Mouse (Mus musculus): ENCODE results near the gene Bach2. TPM values are rescaled to one million over a fixed set of nuclear protein-coding genes. Genes with fewer than 3 reads are reported as not detected.

The Bach2 gene
- polyA plus RNA-seq, 1 experiment from 2014 or later, result 9.8 TPM

- no peak overlapping the region for H3K27ac ChIP-seq
Observed at GRCm38 (mm10) chr4:32351661-32352246, 113.2 kb downstream of the Bach2 start.

GRCm38 (mm10) chr4:32352442-32352841, 113.8 kb downstream of the Bach2 start:
- Histone ChIP-seq H3K36me3 (no peaks in the 10 kb centered on the region), H3K9me3 (no peaks in the 10 kb centered on the region), H3K27me3 (no peaks in the 10 kb centered on the region), H3K4me1 (peaks cover 27% of the 10 kb centered on the region), H3K27ac (no peak overlapping the region), H3K4me3 (no peak overlapping the region), H3K9ac (no peak overlapping the region), H3K4me2 (no peak overlapping the region)
- 61% methylated on average over 8 of the region's 8 CpGs for WGBS
- no peak for ATAC-seq (ENCODE audit: insufficient number of reproducible peaks, insufficient read depth, low FRiP score, low TSS enrichment, low read depth)

More at GRCm38 (mm10) chr4:32351661-32352246, 113.2 kb downstream of the Bach2 start:
- Histone ChIP-seq H3K36me3 (no peaks in the 10 kb centered on the region), H3K9ac (no peak overlapping the region), H3K4me2 (peak overlapping the region; percentile 2; the same call in 1 of the 2 replicates), H3K9me3 (no peaks in the 10 kb centered on the region), H3K4me3 (no peak overlapping the region), H3K4me1 (peaks cover 31% of the 10 kb centered on the region), H3K27me3 (no peaks in the 10 kb centered on the region)
- no peak for ATAC-seq (ENCODE audit: insufficient number of reproducible peaks, insufficient read depth, low FRiP score, low TSS enrichment, low read depth)
- WGBS, result 65% methylated on average over 18 of the region's 18 CpGs

DNA sequence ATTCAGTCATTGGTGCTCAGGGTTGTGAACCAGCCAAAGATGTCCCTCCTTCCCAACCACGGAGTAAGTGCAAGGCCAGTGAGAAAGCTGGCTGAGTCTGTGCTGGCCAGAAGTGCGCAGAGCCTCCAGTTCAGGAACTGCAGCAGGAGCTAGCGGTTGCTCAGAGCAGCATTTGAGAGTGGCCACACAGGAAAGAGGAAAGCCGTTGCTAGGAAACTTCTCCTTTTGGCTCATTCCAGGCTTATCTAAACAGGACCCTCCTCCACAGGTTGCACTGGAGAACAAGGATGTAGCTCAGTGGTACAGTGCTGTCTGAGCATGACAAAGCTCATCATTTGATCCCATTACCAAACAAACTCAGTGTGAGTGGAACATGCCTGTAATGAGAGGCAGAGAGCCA, 114.2 kb downstream of the Bach2 start:
- Histone ChIP-seq H3K27ac (no peak overlapping the region), H3K4me3 (no peak overlapping the region), H3K27me3 (no peaks in the 10 kb centered on the region), H3K9me3 (no peaks in the 10 kb centered on the region), H3K4me1 (peaks cover 28% of the 10 kb centered on the region), H3K36me3 (no peaks in the 10 kb centered on the region), H3K9ac (no peak overlapping the region), H3K4me2 (no peak overlapping the region)
- ATAC-seq (ENCODE audit: insufficient number of reproducible peaks, insufficient read depth, low FRiP score, low TSS enrichment, low read depth), result no peak
- WGBS, result 35% methylated on average over 4 of the region's 4 CpGs

DNA sequence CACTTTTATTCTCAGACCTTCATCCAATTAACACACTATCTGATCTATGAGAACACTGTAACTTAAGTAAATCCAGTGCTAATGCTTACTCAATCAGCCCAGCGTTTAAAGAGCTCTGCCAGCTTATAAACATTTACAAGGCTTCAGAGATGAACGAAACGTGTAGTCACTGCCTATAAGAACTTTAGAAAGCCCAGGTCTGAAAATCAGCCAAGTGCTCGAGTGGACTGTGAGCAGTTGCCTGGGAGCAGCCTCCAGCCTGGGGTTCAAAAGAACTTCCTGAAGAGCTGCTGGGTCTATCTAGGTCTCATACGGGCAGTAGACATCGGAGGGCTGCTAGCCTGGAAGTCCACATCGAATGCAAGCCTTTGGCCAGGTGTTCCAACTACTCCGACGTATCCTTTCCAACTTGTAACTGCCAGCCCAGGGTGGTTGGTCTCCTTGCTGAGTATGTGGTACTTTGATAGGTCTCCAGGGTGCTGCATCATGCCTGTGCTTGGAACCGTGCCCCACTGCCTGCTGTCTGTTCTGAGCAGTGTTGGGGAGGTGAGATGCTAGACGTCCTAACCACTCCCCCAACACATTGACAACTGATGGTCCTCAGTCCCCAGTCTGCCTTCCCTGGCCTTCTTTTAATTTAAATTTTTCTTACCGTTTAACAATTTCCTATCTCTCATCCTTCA, 117.5 kb downstream of the Bach2 start:
- ATAC-seq (ENCODE audit: insufficient number of reproducible peaks, insufficient read depth, low FRiP score, low TSS enrichment, low read depth), result no peak
- H3K4me3 ChIP-seq, result no peak overlapping the region
- no peaks in the 10 kb centered on the region for H3K36me3 ChIP-seq
- H3K9me3 ChIP-seq, result no peaks in the 10 kb centered on the region
- H3K9ac ChIP-seq, result no peak overlapping the region
- 70% methylated on average over 12 of the region's 12 CpGs for WGBS
- no peak overlapping the region for H3K27ac ChIP-seq
- H3K4me1 ChIP-seq, result peaks cover 47% of the 10 kb centered on the region
- H3K4me2 ChIP-seq, result no peak overlapping the region
- no peaks in the 10 kb centered on the region for H3K27me3 ChIP-seq

DNA sequence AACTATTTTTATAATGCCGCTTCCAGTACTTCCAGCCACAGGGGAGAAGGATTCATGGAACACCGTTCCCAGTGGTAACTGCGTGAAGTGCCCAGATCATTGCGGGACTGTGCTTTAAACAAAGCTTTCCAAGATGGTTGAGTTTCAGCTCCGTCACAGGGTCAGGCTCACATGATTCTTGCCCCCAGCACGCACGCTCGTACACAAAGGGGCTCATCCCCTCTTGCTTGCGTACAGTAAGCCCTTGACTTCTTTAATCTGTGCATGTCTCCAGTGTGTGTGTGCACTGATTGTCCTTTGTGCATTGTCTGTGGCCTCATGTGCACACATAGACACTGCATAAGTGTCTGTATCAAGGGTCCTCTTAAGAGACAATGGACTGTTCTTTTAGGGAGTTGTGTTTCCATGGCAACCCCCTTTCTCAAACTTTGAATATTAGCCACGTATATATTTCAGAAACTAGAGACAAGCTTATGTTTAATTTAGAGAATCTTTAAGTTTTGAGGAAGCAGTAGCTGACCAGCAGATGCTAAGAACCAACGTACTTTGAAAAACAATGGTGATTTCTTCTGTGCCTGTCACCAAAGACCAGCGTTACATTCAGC, 119.5 kb downstream of the Bach2 start:
- WGBS, result 44% methylated on average over 12 of the region's 12 CpGs
- no peak overlapping the region for H3K9ac ChIP-seq
- no peak overlapping the region for H3K4me2 ChIP-seq
- peak overlapping the region; percentile 68 for H3K27ac ChIP-seq
- H3K36me3 ChIP-seq, result no peaks in the 10 kb centered on the region
- H3K4me1 ChIP-seq, result peaks cover 40% of the 10 kb centered on the region
- no peaks in the 10 kb centered on the region for H3K9me3 ChIP-seq
- H3K4me3 ChIP-seq, result no peak overlapping the region
- no peaks in the 10 kb centered on the region; the same call in 1 of the 2 replicates for H3K27me3 ChIP-seq
- ATAC-seq (ENCODE audit: insufficient number of reproducible peaks, insufficient read depth, low FRiP score, low TSS enrichment, low read depth), result no peak

GRCm38 (mm10) chr4:32358602-32359464, 120.2 kb downstream of the Bach2 start:
- Histone ChIP-seq H3K4me3 (no peak overlapping the region), H3K4me2 (peak overlapping the region; percentile 44), H3K27ac (peak overlapping the region; percentile 68), H3K4me1 (peaks cover 45% of the 10 kb centered on the region), H3K36me3 (no peaks in the 10 kb centered on the region), H3K27me3 (peaks cover under 1% of the 10 kb centered on the region; the same call in 1 of the 2 replicates), H3K9me3 (no peaks in the 10 kb centered on the region), H3K9ac (no peak overlapping the region)
- ATAC-seq (ENCODE audit: insufficient number of reproducible peaks, insufficient read depth, low FRiP score, low TSS enrichment, low read depth), result no peak; the same call in 1 of the 2 replicates
- WGBS, result 19% methylated on average over 12 of the region's 12 CpGs

- no peaks in the 10 kb centered on the region for H3K36me3 ChIP-seq
- no peaks in the 10 kb centered on the region for H3K9me3 ChIP-seq
- H3K4me3 ChIP-seq, result no peak overlapping the region
- H3K27ac ChIP-seq, result peak overlapping the region; percentile 68; the same call in 1 of the 2 replicates
- H3K4me2 ChIP-seq, result peak overlapping the region; percentile 44
- no peak for ATAC-seq (ENCODE audit: insufficient number of reproducible peaks, insufficient read depth, low FRiP score, low TSS enrichment, low read depth)
- H3K9ac ChIP-seq, result no peak overlapping the region
- H3K27me3 ChIP-seq, result peaks cover 2% of the 10 kb centered on the region; the same call in 1 of the 2 replicates
- whole genome bisulfite sequencing, result 20% methylated on average over 3 of the region's 3 CpGs
- peaks cover 53% of the 10 kb centered on the region for H3K4me1 ChIP-seq
Observed at GRCm38 (mm10) chr4:32359634-32360033, 121.0 kb downstream of the Bach2 start.

GRCm38 (mm10) chr4:32360496-32360895, 121.9 kb downstream of the Bach2 start:
- Histone ChIP-seq H3K27ac (no peak overlapping the region), H3K9ac (no peak overlapping the region), H3K4me2 (no peak overlapping the region), H3K4me3 (no peak overlapping the region), H3K9me3 (no peaks in the 10 kb centered on the region), H3K36me3 (no peaks in the 10 kb centered on the region), H3K27me3 (peaks cover 2% of the 10 kb centered on the region; the same call in 1 of the 2 replicates), H3K4me1 (peaks cover 62% of the 10 kb centered on the region)
- 87% methylated on average over 5 of the region's 5 CpGs for WGBS
- no peak for ATAC-seq (ENCODE audit: insufficient number of reproducible peaks, insufficient read depth, low FRiP score, low TSS enrichment, low read depth)

DNA sequence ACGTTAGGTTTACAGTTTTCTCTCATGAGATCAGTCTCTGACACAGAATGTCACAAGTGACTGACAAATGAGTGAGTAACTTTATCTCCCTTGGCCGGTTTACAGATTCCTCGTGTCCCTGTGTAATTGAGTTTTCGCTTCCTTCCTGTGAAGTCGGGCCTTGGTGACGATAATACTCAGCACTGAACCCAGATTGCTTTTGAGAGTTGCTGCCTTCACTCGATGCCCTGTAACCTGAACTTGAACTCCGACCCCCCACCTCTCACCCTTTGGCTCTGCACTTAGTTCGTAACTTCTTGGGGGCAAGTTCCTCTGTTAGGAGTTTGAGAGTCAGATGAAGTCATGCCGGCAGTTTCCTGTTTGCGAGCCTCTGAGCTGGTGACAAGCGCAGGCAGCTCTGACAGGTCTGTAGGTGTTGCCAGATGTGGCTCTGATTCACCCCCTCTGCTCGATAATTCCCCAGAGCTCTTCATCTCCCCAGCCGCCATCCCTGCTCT, 124.9 kb downstream of the Bach2 start:
- Histone ChIP-seq H3K27me3 (peaks cover 2% of the 10 kb centered on the region; the same call in 1 of the 2 replicates), H3K36me3 (no peaks in the 10 kb centered on the region), H3K9me3 (no peaks in the 10 kb centered on the region), H3K9ac (no peak overlapping the region), H3K27ac (no peak overlapping the region), H3K4me1 (peaks cover 65% of the 10 kb centered on the region), H3K4me2 (0 out of 2 replicates have a peak overlapping the region, but pooled peaks have one; percentile 0), H3K4me3 (no peak overlapping the region)
- 24% methylated on average over 14 of the region's 14 CpGs for WGBS
- ATAC-seq (ENCODE audit: insufficient number of reproducible peaks, insufficient read depth, low FRiP score, low TSS enrichment, low read depth), result no peak; the same call in 1 of the 2 replicates

DNA sequence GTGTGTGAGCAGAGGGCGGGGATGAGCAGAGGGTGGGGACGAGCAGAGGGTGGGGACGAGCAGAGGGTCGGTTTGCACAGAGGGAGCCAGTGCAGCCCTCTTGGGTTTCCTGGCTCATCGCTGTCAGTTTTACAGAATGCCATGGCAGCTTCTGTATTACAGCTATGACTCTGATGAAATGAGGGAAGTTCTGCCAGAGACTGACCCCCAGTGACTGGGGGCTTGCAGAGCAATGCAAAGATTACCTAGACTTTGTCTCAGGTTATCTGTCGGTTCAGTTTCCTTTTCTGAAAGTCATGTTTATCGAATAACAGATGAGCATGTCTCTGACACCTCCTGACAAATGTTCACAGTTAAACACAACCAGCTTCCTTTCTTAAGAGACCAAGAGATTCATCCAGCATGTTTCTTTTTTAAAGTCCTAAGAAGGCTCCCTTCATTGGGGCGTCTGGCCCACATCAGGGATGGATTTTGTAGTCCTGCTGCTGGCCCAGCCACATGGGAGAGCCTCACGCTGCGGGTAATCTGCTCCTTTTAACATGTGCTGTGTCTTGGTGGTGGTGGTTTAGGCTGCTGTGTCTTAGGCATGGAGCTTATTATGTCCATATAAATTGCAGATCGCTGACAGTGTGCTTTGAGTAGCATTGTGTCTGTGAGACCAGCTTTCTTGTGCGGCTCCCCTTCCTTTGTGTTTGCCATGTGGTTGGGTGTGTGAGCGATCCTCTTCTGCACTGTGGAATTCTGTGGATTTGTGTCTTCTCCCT, 126.7 kb downstream of the Bach2 start:
- Histone ChIP-seq H3K9me3 (no peaks in the 10 kb centered on the region), H3K9ac (no peak overlapping the region), H3K4me1 (peaks cover 66% of the 10 kb centered on the region), H3K4me2 (peak overlapping the region; percentile 28), H3K36me3 (no peaks in the 10 kb centered on the region), H3K4me3 (no peak overlapping the region), H3K27ac (peak overlapping the region; percentile 74), H3K27me3 (peaks cover 2% of the 10 kb centered on the region; the same call in 1 of the 2 replicates)
- WGBS, result 21% methylated on average over 13 of the region's 13 CpGs
- ATAC-seq (ENCODE audit: insufficient number of reproducible peaks, insufficient read depth, low FRiP score, low TSS enrichment, low read depth), result peak; percentile 54; the same call in 1 of the 2 replicates
